Mouse (Mus musculus): ENCODE results near the gene Hddc3.
"Not testable (repeated sequence)": the region's sequence is repeated elsewhere in the genome, so short reads cannot be mapped to it uniquely, and the experiment has no call there.

Gene Hddc3

GRCm38 (mm10) chr7:80342858-80343257, at the start of gene Hddc3:
Gene Hddc3, plus strand, starts transcription at chr7:80343104.
- peak; percentile 92 for DNase-seq (ENCODE audit: low spot score)

- DNase-seq (ENCODE audit: low spot score) = peak; percentile 98
These were observed 48.7 kb upstream of the Hddc3 start, which contains the start of gene Prc1 for GRCm38 (mm10) chr7:80294062-80294763. Gene Prc1, plus strand, starts transcription at chr7:80294450.

GRCm38 (mm10) chr7:80294764-80295648, 47.9 kb upstream of the Hddc3 start:
- DNase-seq (ENCODE audit: low spot score) = no peak

GRCm38 (mm10) chr7:80296462-80296861, 46.4 kb upstream of the Hddc3 start:
- DNase-seq (ENCODE audit: low spot score) = no peak

- no peak for DNase-seq (ENCODE audit: low spot score)
These were observed 45.9 kb upstream of the Hddc3 start for GRCm38 (mm10) chr7:80297041-80297440.

- no peak for DNase-seq (ENCODE audit: low spot score)
These were observed 44.1 kb upstream of the Hddc3 start for GRCm38 (mm10) chr7:80298754-80299153.

GRCm38 (mm10) chr7:80299568-80299967, 43.3 kb upstream of the Hddc3 start:
- no peak for DNase-seq (ENCODE audit: low spot score)

GRCm38 (mm10) chr7:80301522-80301921, 41.4 kb upstream of the Hddc3 start:
- no peak for DNase-seq (ENCODE audit: low spot score)

- DNase-seq (ENCODE audit: low spot score) = no peak
These were observed 35.1 kb upstream of the Hddc3 start for GRCm38 (mm10) chr7:80307766-80308165.

- DNase-seq (ENCODE audit: low spot score) = no peak
These were observed 32.1 kb upstream of the Hddc3 start for GRCm38 (mm10) chr7:80310771-80311170.

- DNase-seq (ENCODE audit: low spot score) = no peak
These were observed 27.2 kb upstream of the Hddc3 start for GRCm38 (mm10) chr7:80315733-80316132.

GRCm38 (mm10) chr7:80317439-80318115, 25.3 kb upstream of the Hddc3 start:
- DNase-seq (ENCODE audit: low spot score) = no peak

- DNase-seq (ENCODE audit: low spot score) = no peak
These were observed 24.2 kb upstream of the Hddc3 start for GRCm38 (mm10) chr7:80318670-80319069.

GRCm38 (mm10) chr7:80319846-80320496, 22.9 kb upstream of the Hddc3 start:
- DNase-seq (ENCODE audit: low spot score) = no peak

- no peak for DNase-seq (ENCODE audit: low spot score)
These were observed 19.6 kb upstream of the Hddc3 start for GRCm38 (mm10) chr7:80323336-80323735.

GRCm38 (mm10) chr7:80324043-80324815, 18.7 kb upstream of the Hddc3 start, which contains the start of gene Rccd1:
Gene Rccd1, minus strand, starts transcription at chr7:80324454.
- DNase-seq (ENCODE audit: low spot score) = peak; percentile 92

- DNase-seq (ENCODE audit: low spot score) = not testable (repeated sequence)
These were observed 18.1 kb upstream of the Hddc3 start for GRCm38 (mm10) chr7:80324816-80325119.

GRCm38 (mm10) chr7:80325292-80325868, 17.5 kb upstream of the Hddc3 start:
- no peak for DNase-seq (ENCODE audit: low spot score)

- DNase-seq (ENCODE audit: low spot score) = no peak
These were observed 16.8 kb upstream of the Hddc3 start for GRCm38 (mm10) chr7:80326076-80326475.

- no peak for DNase-seq (ENCODE audit: low spot score)
These were observed 12.6 kb upstream of the Hddc3 start for GRCm38 (mm10) chr7:80330278-80330677.

GRCm38 (mm10) chr7:80331433-80331832, 11.5 kb upstream of the Hddc3 start:
- DNase-seq (ENCODE audit: low spot score) = no peak
